Mouse (Mus musculus) WW6 (cell line): ENCODE data around the gene Ttc28.

Experiments
- DNase-seq: peaks from one replicate; pipeline ENCODE4 v3.0.0-alpha.2; 2013; ENCODE audit warnings: low read depth, low spot score

Ttc28 gene

GRCm38 (mm10) chr5:111007900-111008299 is 128.3 kb downstream of the Ttc28 start:
- DNase-seq, result no peak

- DNase-seq, result no peak
Observed at GRCm38 (mm10) chr5:111008431-111008830, 128.8 kb downstream of the Ttc28 start.

DNA sequence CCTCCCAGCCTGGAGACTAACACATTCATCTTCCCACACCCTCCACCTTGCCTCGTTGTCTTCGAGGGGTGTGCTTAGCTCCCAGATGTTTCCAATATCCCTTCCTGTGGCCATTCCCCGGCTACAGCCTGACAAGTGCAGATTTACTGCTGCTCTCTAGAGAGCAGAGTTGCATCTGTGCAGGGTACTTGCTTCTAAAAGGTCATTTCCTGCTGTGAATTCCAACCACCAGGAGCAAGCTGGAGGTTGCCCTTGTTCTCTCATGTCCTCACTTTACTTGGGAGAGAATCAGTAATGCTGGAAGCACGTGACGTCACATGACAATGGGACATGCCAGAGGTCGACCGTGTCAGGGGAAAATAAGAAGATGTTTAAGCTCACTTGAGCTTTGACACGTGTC is 131.7 kb downstream of the Ttc28 start:
- no peak for DNase-seq

GRCm38 (mm10) chr5:111012064-111012463 is 132.5 kb downstream of the Ttc28 start:
- no peak for DNase-seq

DNA sequence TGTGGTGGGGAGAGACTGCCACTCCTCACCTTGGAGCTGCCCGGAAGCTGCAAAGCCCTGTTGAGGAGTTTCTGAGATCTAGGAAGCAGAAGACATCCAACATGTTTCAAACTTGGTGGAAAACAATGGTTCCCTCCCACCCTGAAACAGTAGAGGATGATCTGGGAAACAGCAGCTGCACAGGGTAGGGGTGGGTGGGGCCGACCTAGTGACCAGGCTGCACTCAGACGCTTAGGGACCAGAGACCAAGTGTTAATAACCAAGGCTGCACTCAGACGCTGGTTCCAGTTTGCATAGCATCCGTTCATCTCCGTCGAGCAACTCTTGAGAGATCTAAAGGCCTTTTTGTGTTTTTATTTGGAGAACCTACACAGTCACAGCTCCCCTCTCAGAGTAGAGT is 133.0 kb downstream of the Ttc28 start:
- no peak for DNase-seq

DNA sequence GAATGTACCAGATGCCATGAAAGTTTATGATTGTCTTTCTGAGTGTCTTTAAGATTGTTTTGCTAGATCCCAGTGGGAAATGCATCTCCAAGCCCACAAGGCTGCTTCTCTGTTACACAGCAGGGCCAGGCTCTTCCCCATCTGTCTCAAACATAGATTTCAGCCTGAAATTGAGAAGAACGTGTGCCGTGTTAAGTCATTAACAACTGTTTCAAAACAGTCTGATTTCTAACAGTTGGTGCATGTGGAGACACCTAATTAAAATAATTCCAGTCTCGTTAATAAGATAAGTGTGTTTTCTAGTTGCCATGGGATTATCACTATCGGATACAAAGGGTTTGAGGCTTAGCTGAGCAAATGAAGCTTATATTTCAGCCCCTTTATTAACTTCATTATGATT is 135.4 kb downstream of the Ttc28 start:
- no peak for DNase-seq

DNA sequence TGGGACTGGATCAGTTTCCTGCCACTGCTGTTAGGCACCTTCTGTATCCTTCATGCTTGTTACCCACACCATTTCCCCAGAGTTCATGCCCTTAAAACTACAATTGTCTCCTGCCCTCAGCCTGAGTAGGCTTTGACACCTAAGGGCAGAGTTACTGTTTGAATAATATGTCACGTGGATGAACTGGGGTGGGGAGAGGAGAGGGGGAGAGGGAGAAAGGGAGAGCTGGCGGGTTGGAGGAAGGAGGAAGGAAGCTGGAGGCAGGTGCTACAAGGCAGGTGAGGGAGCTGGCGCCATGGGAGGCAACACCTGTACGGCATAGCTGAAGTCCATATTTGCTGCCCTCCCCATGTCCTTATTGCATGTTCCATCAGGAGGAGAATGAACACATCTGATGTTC is 137.7 kb downstream of the Ttc28 start:
- DNase-seq, result no peak

GRCm38 (mm10) chr5:111022339-111022738 is 142.7 kb downstream of the Ttc28 start:
- DNase-seq, result no peak

GRCm38 (mm10) chr5:111022940-111023339 is 143.3 kb downstream of the Ttc28 start:
- DNase-seq, result no peak

DNA sequence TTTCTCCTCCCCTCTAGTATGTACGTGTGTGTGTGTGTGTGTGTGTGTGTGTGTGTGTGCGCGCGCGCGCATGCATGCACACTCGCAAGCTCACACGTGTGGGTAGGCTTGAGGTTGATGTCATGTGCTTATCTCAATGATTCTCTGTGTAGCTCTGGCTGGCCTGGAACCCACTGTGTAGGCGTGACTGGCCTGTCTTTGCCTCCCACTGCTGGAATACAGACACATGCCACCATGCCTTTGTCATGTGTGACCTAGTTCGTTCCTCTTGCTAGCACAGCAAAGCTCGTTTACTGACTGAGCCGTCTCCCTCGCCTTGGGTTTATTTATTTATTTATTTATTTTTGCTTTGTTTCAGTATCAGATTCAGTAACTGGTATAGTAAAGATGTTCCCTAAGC is 145.0 kb downstream of the Ttc28 start:
- no peak for DNase-seq

DNA sequence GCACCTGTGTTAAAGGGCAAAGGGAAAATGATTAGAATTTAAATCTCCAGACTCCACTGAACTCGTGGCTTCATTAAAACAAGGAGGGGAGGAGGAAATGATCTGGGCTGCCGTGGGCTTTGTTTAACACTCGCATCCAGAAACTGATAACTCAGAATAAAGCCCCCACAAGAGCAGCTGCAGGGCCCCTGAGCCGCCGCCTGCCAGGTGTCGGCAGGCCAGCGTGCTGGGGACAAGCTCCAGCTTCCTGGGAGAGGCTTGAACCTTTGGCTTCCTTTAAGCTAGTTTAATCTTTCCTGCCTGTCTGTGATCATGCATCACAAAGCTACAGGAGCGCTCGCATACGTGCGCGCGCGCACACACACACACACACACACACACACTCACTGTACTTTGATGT is 145.9 kb downstream of the Ttc28 start:
- no peak for DNase-seq

DNA sequence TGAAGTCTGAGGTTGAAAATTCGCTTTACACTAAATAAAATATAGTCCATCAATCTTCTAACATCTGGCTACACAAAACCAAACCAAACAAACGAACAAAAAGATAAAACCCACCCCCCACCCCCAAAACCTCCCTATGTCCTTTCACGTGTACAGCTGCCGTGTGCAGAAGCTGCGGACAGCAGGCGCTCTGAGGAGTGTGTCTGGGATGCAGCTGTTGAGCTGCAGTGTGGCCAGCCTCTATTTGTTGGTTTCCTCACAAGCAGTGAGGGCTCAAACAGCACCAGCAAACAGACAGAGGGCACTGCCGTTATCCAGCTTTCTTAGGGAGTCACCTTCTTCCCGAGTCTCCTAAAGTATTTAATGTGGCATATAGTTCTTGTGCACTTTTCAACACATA is 146.6 kb downstream of the Ttc28 start:
- no peak for DNase-seq

- no peak for DNase-seq
Observed at GRCm38 (mm10) chr5:111028340-111028739, 148.7 kb downstream of the Ttc28 start.

DNA sequence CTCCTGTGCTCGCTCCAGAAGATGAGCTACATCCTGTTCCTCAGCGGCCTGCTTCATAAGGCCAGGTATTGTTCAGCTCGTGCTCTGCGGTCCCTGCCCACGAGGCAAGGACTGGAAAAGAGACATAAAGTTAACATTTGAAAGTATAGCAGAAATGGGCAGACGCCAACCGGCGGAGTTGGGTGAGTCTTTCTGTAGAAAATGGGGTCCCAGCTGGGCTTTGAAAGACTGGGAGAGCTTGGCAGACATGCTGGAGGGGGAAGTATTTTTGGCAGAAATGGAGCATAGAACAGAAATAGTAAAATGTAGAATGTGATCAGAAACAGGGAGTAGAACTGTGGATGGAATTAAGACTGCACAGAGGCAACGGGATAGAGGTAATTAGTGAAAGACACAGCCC is 149.3 kb downstream of the Ttc28 start:
- DNase-seq, result no peak

DNA sequence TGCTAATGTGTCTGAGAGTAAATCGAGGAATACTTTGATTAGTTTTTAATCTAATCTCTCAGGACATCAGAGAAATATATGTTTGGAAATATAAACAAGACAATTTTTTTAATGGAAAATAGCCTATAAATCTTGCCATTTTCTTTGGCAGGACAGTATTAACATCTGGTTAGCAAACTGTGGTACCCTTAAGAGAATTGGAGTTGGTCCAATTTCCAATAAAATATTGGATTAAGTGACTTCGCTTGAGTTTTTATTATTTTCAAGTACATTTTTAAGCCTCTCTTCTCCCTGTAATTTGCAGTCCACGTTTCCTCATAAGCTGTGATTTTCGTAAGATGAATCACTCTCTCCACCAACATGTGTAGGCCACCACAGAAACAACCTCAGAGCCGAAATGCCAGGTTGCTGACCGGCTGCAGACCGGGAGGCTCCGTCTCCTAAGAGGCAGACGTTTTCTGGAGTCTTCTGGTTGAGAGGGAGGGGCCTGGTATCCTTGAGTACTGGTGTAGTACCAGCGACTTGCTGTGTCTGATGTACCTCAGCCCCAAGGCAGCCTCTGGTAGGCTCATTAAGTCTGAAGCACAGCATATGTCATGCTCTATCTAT is 153.2 kb downstream of the Ttc28 start:
- no peak for DNase-seq

DNA sequence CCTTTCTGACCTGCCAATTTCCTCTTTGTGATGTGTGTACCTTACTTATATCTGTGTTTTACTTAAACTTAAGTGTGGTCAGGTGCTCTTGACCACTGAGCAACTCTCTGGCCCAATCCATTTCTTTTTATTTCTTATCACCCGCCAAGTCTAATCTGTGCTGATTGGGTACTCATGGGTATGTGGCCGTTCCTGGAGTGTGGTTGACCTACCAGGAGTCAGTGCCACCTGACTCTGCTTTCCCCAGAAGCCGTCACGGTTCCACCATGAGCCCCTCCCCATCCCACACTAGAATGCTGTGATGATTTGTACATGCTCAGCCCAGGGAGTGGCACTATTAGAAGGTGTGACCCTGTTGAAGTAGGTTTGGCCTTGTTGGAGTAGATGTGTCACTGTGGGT is 153.9 kb downstream of the Ttc28 start:
- no peak for DNase-seq

DNA sequence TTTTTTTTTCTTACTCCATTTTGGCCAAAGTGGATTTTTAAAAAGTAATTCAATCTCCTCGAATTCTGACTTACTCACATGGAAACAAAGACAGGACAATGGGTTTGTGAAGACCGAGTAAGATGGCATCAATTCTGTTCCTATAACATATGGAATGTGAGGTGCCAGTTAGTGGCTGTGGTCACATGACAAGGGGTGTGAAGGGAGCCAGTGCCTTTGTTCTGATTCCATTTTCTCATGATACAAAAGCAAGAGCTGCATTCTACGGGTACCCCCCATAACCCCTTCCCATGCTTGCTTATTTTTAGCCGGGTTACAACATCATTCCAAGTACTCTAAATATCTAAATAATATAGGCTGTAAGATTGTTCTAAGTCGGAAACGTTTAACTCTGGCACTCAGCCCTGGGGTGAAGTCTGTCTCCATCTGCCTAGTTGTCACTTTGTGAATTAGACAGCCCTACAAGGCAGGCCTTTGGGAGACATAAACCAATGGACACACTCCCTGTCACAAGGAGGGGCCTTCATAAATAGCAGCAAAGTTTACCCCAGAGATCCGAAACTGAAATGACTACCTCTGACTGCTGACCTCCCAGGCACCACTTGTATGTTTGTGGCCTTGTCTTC is 157.6 kb downstream of the Ttc28 start:
- no peak for DNase-seq

- no peak for DNase-seq
Observed at GRCm38 (mm10) chr5:111039771-111040170, 160.2 kb downstream of the Ttc28 start.

DNA sequence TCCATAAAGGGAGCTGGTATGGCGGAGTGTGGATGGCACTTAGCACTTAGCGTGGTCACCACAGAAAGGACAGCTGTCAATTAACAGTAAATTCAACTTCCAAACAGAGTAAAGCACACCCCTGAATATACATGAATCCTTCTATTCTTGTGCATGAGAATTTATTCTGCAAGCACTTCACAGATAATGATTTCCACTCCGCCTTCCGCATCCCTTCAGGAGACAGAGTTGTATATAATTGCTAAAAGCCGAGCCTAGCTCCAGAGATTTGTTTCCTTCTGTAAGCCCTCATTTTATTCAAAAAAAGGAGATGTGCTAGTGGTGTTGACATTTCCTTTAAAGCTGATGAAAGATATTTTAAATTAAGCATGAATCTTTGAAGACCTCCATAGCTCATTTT is 162.3 kb downstream of the Ttc28 start:
- DNase-seq, result no peak

GRCm38 (mm10) chr5:111044193-111044592 is 164.6 kb downstream of the Ttc28 start:
- DNase-seq, result no peak

DNA sequence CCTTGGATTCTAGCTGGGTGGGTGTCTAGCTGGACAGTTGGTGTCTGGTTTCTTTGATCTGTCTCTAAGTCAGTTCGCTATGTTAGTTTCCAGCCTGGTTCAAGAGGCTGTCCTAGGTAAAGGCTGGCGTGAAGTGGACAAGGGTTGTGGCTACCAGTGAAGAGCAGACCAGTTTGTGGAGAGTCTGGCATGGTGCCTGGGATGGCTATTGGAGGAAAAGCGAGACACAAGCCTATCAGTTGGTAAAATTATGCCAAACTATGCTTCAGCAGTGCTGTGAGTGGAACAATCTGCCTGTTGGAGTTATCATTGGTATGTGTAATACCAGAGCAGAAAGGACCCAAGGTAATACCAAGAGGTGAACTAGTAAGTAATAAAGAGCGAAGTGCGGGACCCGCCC is 166.8 kb downstream of the Ttc28 start:
- DNase-seq, result no peak

GRCm38 (mm10) chr5:111046841-111047476 is 167.4 kb downstream of the Ttc28 start:
- no peak for DNase-seq

GRCm38 (mm10) chr5:111048036-111048435 is 168.4 kb downstream of the Ttc28 start:
- DNase-seq, result no peak
